Comparison of ENCODE assay signal across 9 mouse cellular contexts in genomic region chr13:59768531-59768930, GRCm38 (mm10). TPM values are rescaled to one million over a fixed set of nuclear protein-coding genes. Genes with fewer than 3 reads are reported as not detected.
DNase-seq lines count a peak whose midpoint lies in the region; ATAC-seq and TF ChIP-seq lines count a peak whose summit lies in the region.
"Had no signal": no experiment of that assay in that cellular context is flagged by ENCODE, and none has a peak within 500 bp of the region (broad histone marks: within the 10 kb centered on the region; RNA-seq: fewer than 3 reads in every experiment).

No protein-coding gene starts in this region.

- peak overlapping the region; percentile 76 for H3K27ac ChIP-seq in MEL (ENCODE audit: control insufficient read depth, low read depth, low read length)
- peak overlapping the region; percentile 96 for H3K27ac ChIP-seq in heart, embryonic 16.5 days (ENCODE audit: low read length)
- peak overlapping the region; percentile 100 for H3K27ac ChIP-seq in liver, embryonic 11.5 days (ENCODE audit: low read depth, low read length)
- H3K27ac ChIP-seq in stomach, embryonic 14.5 days (ENCODE audit: low read length) = no peak overlapping the region; the same call in 1 of the 2 replicates

- H3K4me3 ChIP-seq in MEL (ENCODE audit: control insufficient read depth in 1 of 2, insufficient read depth in 1 of 2, low read depth in 2 of 2, low read length in 2 of 2) = peak overlapping the region; percentile 82 to 98
- peak overlapping the region; percentile 91 for H3K4me3 ChIP-seq in heart, embryonic 16.5 days (ENCODE audit: low read length)
- peak overlapping the region; percentile 93 for H3K4me3 ChIP-seq in liver, embryonic 11.5 days (ENCODE audit: low read depth, low read length)
- peak overlapping the region; percentile 81 for H3K4me3 ChIP-seq in stomach, embryonic 14.5 days (ENCODE audit: low read depth, low read length)

- no peaks in the 10 kb centered on the region for H3K9me3 ChIP-seq in MEL (replicated peaks; ENCODE audit: insufficient read depth, low read length)
- no peaks in the 10 kb centered on the region for H3K9me3 ChIP-seq in heart, embryonic 16.5 days (replicated peaks; ENCODE audit: control insufficient read depth, low read length)
- no peaks in the 10 kb centered on the region for H3K9me3 ChIP-seq in liver, embryonic 11.5 days (ENCODE audit: control insufficient read depth, low read length)
- no peaks in the 10 kb centered on the region for H3K9me3 ChIP-seq in stomach, embryonic 14.5 days (ENCODE audit: control insufficient read depth, low read depth, low read length)

- peak overlapping the region; percentile 83 for H3K4me2 ChIP-seq in heart, embryonic 16.5 days (ENCODE audit: low read depth, low read length)
- peak overlapping the region; percentile 76 for H3K4me2 ChIP-seq in liver, embryonic 11.5 days
- peak overlapping the region; percentile 70 for H3K4me2 ChIP-seq in stomach, embryonic 14.5 days (replicated peaks; ENCODE audit: low read depth, low read length)

- no peaks in the 10 kb centered on the region for H3K27me3 ChIP-seq in MEL (ENCODE audit: control insufficient read depth in 1 of 2, insufficient read depth in 2 of 2, low read length in 2 of 2)
- H3K27me3 ChIP-seq in heart, embryonic 16.5 days (ENCODE audit: control insufficient read depth, insufficient read depth, low read length) = no peaks in the 10 kb centered on the region
- H3K27me3 ChIP-seq in liver, embryonic 11.5 days (replicated peaks; ENCODE audit: control insufficient read depth, insufficient read depth, low read length) = no peaks in the 10 kb centered on the region
- H3K27me3 ChIP-seq in stomach, embryonic 14.5 days (ENCODE audit: control insufficient read depth, insufficient read depth, low read length) = no peaks in the 10 kb centered on the region

- peaks cover 17 to 26% of the 10 kb centered on the region in 2 experiments for H3K4me1 ChIP-seq in MEL (ENCODE audit: control insufficient read depth in 1 of 2, insufficient read depth in 2 of 2, low read length in 2 of 2)
- H3K4me1 ChIP-seq in heart, embryonic 16.5 days (ENCODE audit: control insufficient read depth, insufficient read depth, low read length) = peaks cover 40% of the 10 kb centered on the region
- peaks cover 50% of the 10 kb centered on the region for H3K4me1 ChIP-seq in liver, embryonic 11.5 days (replicated peaks; ENCODE audit: control insufficient read depth, insufficient read depth, low read length)
- H3K4me1 ChIP-seq in stomach, embryonic 14.5 days (ENCODE audit: control insufficient read depth, insufficient read depth, low read length) = peaks cover 38% of the 10 kb centered on the region

- no peak for TF ChIP-seq POLR2A in MEL (IDR thresholded peaks at IDR 0.05; ENCODE audit: control insufficient read depth in 1 of 2, insufficient read depth in 1 of 2, low read depth in 1 of 2, low read length in 2 of 2, poor library complexity in 1 of 2)

- no peak for TF ChIP-seq CTCF in MEL (IDR thresholded peaks at IDR 0.05 in 2 of 3, conservative IDR thresholded peaks at IDR 0.05 in 1 of 3; ENCODE audit: control insufficient read depth in 1 of 3, insufficient read depth in 1 of 3, low read depth in 2 of 3, low read length in 3 of 3, poor library complexity in 1 of 3, severe bottlenecking in 1 of 3)

- no peak for TF ChIP-seq RAD21 in MEL (IDR thresholded peaks at IDR 0.05; ENCODE audit: low read depth, low read length)

- peaks cover 5 to 34% of the 10 kb centered on the region in 2 experiments for H3K36me3 ChIP-seq in MEL (ENCODE audit: control insufficient read depth in 1 of 2, insufficient read depth in 2 of 2, low read length in 2 of 2)
- peaks cover 6% of the 10 kb centered on the region for H3K36me3 ChIP-seq in heart, embryonic 16.5 days (ENCODE audit: control insufficient read depth, insufficient read depth)
- peaks cover 6% of the 10 kb centered on the region; the same call in 1 of the 2 replicates for H3K36me3 ChIP-seq in liver, embryonic 11.5 days (ENCODE audit: control insufficient read depth, insufficient read depth, low read length)
- peaks cover 13% of the 10 kb centered on the region; the same call in 1 of the 2 replicates for H3K36me3 ChIP-seq in stomach, embryonic 14.5 days (ENCODE audit: control insufficient read depth, insufficient read depth, low read length)

- no peak for TF ChIP-seq EP300 in MEL (IDR thresholded peaks at IDR 0.05; ENCODE audit: low read depth in 1 of 2, low read length in 2 of 2)

- ATAC-seq in heart, embryonic 16.5 days (replicated peaks; ENCODE audit: extremely low read depth, insufficient read depth, low FRiP score) = no peak
- no peak for ATAC-seq in liver, embryonic 11.5 days (replicated peaks; ENCODE audit: low FRiP score)
- ATAC-seq in stomach, embryonic 14.5 days (ENCODE audit: insufficient number of reproducible peaks, insufficient read depth, low FRiP score, low read depth) = no peak

- peaks cover 50% of the 10 kb centered on the region for H3K79me2 ChIP-seq in MEL (ENCODE audit: control insufficient read depth, insufficient read depth, low read length, poor library complexity)

- DNase-seq in cerebellum, adult 9-11 months = peak; percentile 42
- DNase-seq in cerebellum, postnatal 4 days (ENCODE audit: low spot score in 2 of 2) = no peak
- peak; percentile 53 for DNase-seq in MEL (ENCODE audit: low read depth, low spot score)
- DNase-seq in liver, embryonic 11.5 days (ENCODE audit: low spot score) = no peak
- no peak for DNase-seq in retina, postnatal 1 day
- no peak for DNase-seq in urinary bladder, postnatal 4 days (ENCODE audit: low spot score in 2 of 2)

- peak overlapping the region; percentile 91 for H3K9ac ChIP-seq in MEL (ENCODE audit: control insufficient read depth, low read depth, low read length, poor library complexity, severe bottlenecking)
- peak overlapping the region; percentile 95 for H3K9ac ChIP-seq in heart, embryonic 16.5 days (ENCODE audit: low read length)
- H3K9ac ChIP-seq in liver, embryonic 11.5 days (ENCODE audit: low read depth, low read length) = peak overlapping the region; percentile 93
- peak overlapping the region; percentile 85 for H3K9ac ChIP-seq in stomach, embryonic 14.5 days (replicated peaks; ENCODE audit: low read depth, low read length)

- 9% methylated on average over 13 of the region's 13 CpGs for whole genome bisulfite sequencing in heart, embryonic 16.5 days
- WGBS in liver, embryonic 11.5 days = 24% methylated on average over 13 of the region's 13 CpGs
- 25% methylated on average over 13 of the region's 13 CpGs for WGBS in stomach, embryonic 14.5 days

TF ChIP-seq in MEL, 35 proteins besides CTCF, POLR2A, EP300 and RAD21 (continues in another document):
- no peak for TF ChIP-seq KAT2A (conservative IDR thresholded peaks at IDR 0.05; ENCODE audit: low read depth, low read length)
- no peak; the same call in 1 of the 2 replicates for TF ChIP-seq SIN3A (IDR thresholded peaks at IDR 0.05; ENCODE audit: low read length)
- TF ChIP-seq MAZ (IDR thresholded peaks at IDR 0.05; ENCODE audit: low read depth, low read length) = no peak
- no peak for TF ChIP-seq POLR2AphosphoS2 (IDR thresholded peaks at IDR 0.05; ENCODE audit: low read length)
- TF ChIP-seq MAX (IDR thresholded peaks at IDR 0.05; ENCODE audit: low read length) = no peak
- TF ChIP-seq ZC3H11A (IDR thresholded peaks at IDR 0.05; ENCODE audit: low read depth, low read length) = no peak
- TF ChIP-seq ELF1 (IDR thresholded peaks at IDR 0.05; ENCODE audit: low read depth, low read length) = no peak
- no peak for TF ChIP-seq GATA1 (IDR thresholded peaks at IDR 0.05; ENCODE audit: low read depth, low read length)
- TF ChIP-seq CHD1 (IDR thresholded peaks at IDR 0.05; ENCODE audit: low read depth, low read length) = no peak
- TF ChIP-seq MXI1 (IDR thresholded peaks at IDR 0.05; ENCODE audit: low read depth, low read length) = no peak; the same call in 1 of the 2 replicates

RNA-seq across cellular contexts. Expression of gene Isca1, which starts 1.1 kb away (rescaled TPM):
- total RNA-seq in MEL (2012; rRNA removed) = 27.1 and 31.2 TPM in 2 replicates
- polyA plus RNA-seq in MEL (2012; ENCODE audit: insufficient read depth in 1 of 2, insufficient read length in 2 of 2, low read depth in 1 of 2, low replicate concordance in 2 of 2, missing spikeins in 1 of 2) = 10 to 100 TPM; 63.5 to 76.3 TPM
- 260 and 284 TPM in 2 replicates for polyA plus RNA-seq in heart, embryonic 16.5 days (2015; fragmentation: Nextera tagmentation; extraction: Ambion mirVana)
- 173 and 181 TPM in 2 replicates for polyA plus RNA-seq in liver, embryonic 11.5 days (2014; fragmentation: Nextera tagmentation; extraction: Ambion mirVana)
- 120 and 121 TPM in 2 replicates for polyA plus RNA-seq in stomach, embryonic 14.5 days (2014; fragmentation: Nextera tagmentation; extraction: Ambion mirVana)

RNA-seq across cellular contexts. Expression of gene Gm49354, which starts 13.5 kb away (rescaled TPM):
- not detected in 2 replicates for total RNA-seq in MEL (2012; rRNA removed)
- 1 to 10 TPM in 1 of 2 experiments, not detected in 1; 3.6 TPM for polyA plus RNA-seq in MEL (2012; ENCODE audit: insufficient read depth in 1 of 2, insufficient read length in 2 of 2, low read depth in 1 of 2, low replicate concordance in 2 of 2, missing spikeins in 1 of 2)
- not detected in 2 replicates for polyA plus RNA-seq in heart, embryonic 16.5 days (2015; fragmentation: Nextera tagmentation; extraction: Ambion mirVana)
- polyA plus RNA-seq in liver, embryonic 11.5 days (2014; fragmentation: Nextera tagmentation; extraction: Ambion mirVana) = not detected in 2 replicates
- polyA plus RNA-seq in stomach, embryonic 14.5 days (2014; fragmentation: Nextera tagmentation; extraction: Ambion mirVana) = not detected in 2 replicates
- total RNA-seq: left cerebral cortex, postnatal 25 days had no signal

RNA-seq across cellular contexts. Expression of gene 1700014D04Rik, which starts 22.0 kb away (rescaled TPM):
- total RNA-seq in MEL (2012; rRNA removed) = not detected in 2 replicates
- polyA plus RNA-seq in MEL (2012; ENCODE audit: insufficient read depth in 1 of 2, insufficient read length in 2 of 2, low read depth in 1 of 2, low replicate concordance in 2 of 2, missing spikeins in 1 of 2) = under 1 TPM in 1 of 2 experiments, not detected in 1; 0.06 TPM
- not detected in 2 replicates for polyA plus RNA-seq in heart, embryonic 16.5 days (2015; fragmentation: Nextera tagmentation; extraction: Ambion mirVana)
- polyA plus RNA-seq in liver, embryonic 11.5 days (2014; fragmentation: Nextera tagmentation; extraction: Ambion mirVana) = not detected in 2 replicates
- polyA plus RNA-seq in stomach, embryonic 14.5 days (2014; fragmentation: Nextera tagmentation; extraction: Ambion mirVana) = not detected in 2 replicates

RNA-seq across cellular contexts. Expression of gene Spata31d1d, which starts 37.0 kb away (rescaled TPM):
- total RNA-seq in MEL (2012; rRNA removed) = not detected in 2 replicates
- not detected for polyA plus RNA-seq in MEL (2012; ENCODE audit: insufficient read depth in 1 of 2, insufficient read length in 2 of 2, low read depth in 1 of 2, low replicate concordance in 2 of 2, missing spikeins in 1 of 2)
- not detected in 2 replicates for polyA plus RNA-seq in heart, embryonic 16.5 days (2015; fragmentation: Nextera tagmentation; extraction: Ambion mirVana)
- not detected in 2 replicates for polyA plus RNA-seq in liver, embryonic 11.5 days (2014; fragmentation: Nextera tagmentation; extraction: Ambion mirVana)
- polyA plus RNA-seq in stomach, embryonic 14.5 days (2014; fragmentation: Nextera tagmentation; extraction: Ambion mirVana) = not detected in 2 replicates
- total RNA-seq: left cerebral cortex, postnatal 25 days had no signal

RNA-seq across cellular contexts. Expression of gene Tut7, which starts 54.4 kb away (rescaled TPM):
- 38.1 and 47.7 TPM in 2 replicates for total RNA-seq in MEL (2012; rRNA removed)
- polyA plus RNA-seq in MEL (2012; ENCODE audit: insufficient read depth in 1 of 2, insufficient read length in 2 of 2, low read depth in 1 of 2, low replicate concordance in 2 of 2, missing spikeins in 1 of 2) = 100 to 1,000 TPM in 1 of 2 experiments, 10 to 100 TPM in 1; 53.8 to 135 TPM
- polyA plus RNA-seq in heart, embryonic 16.5 days (2015; fragmentation: Nextera tagmentation; extraction: Ambion mirVana) = 32.7 and 36.8 TPM in 2 replicates
- 68.2 and 69.5 TPM in 2 replicates for polyA plus RNA-seq in liver, embryonic 11.5 days (2014; fragmentation: Nextera tagmentation; extraction: Ambion mirVana)
- 49.4 and 50.0 TPM in 2 replicates for polyA plus RNA-seq in stomach, embryonic 14.5 days (2014; fragmentation: Nextera tagmentation; extraction: Ambion mirVana)

Comparison
In these comparisons a context has a peak if more than half of its experiments do, and no peak if none do; other contexts are left out.
1. DNase-seq: peak in cerebellum, adult 9-11 months (single experiment) and MEL (single experiment); none in cerebellum, postnatal 4 days (0 of 2), liver, embryonic 11.5 days (single experiment), retina, postnatal 1 day (single experiment) and urinary bladder, postnatal 4 days (0 of 2).
2. Peak in every context shown above with its lines, with median percentiles within 50 percentile points of each other: H3K4me3 ChIP-seq, H3K9ac ChIP-seq and H3K4me2 ChIP-seq.